Mouse (Mus musculus) skeletal muscle tissue, adult 2 months (tissue): ENCODE data around the gene Rfx7.
A peak's percentile ranks its signal among the peaks of the same experiment; 100 is the strongest.
"Not testable (repeated sequence)": the region's sequence is repeated elsewhere in the genome, so short reads cannot be mapped to it uniquely, and the experiment has no call there.

ENCODE experiments used
- DNase-seq: peaks from one replicate; pipeline ENCODE4 v3.0.0-alpha.2; 2012; ENCODE audit warnings: low read depth, low spot score

The Rfx7 gene

GRCm38 (mm10) chr9:72639843-72640621, 108.0 kb downstream of the Rfx7 start:
- peak; percentile 96 for DNase-seq

GRCm38 (mm10) chr9:72640642-72641041, 108.6 kb downstream of the Rfx7 start:
- DNase-seq, result no peak

- DNase-seq, result peak; percentile 82
Observed at GRCm38 (mm10) chr9:72641093-72641680, 109.1 kb downstream of the Rfx7 start.

GRCm38 (mm10) chr9:72642756-72643447, 110.9 kb downstream of the Rfx7 start:
- not testable (repeated sequence) for DNase-seq

GRCm38 (mm10) chr9:72643651-72644417, 111.8 kb downstream of the Rfx7 start:
- DNase-seq, result no peak

- no peak for DNase-seq
Observed at GRCm38 (mm10) chr9:72644418-72645110, 112.5 kb downstream of the Rfx7 start.

- DNase-seq, result no peak
Observed at GRCm38 (mm10) chr9:72649781-72650180, 117.7 kb downstream of the Rfx7 start.

- peak; percentile 83 for DNase-seq
Observed at GRCm38 (mm10) chr9:72652961-72653360, 120.9 kb downstream of the Rfx7 start.

GRCm38 (mm10) chr9:72653533-72653932, 121.5 kb downstream of the Rfx7 start:
- no peak for DNase-seq

- DNase-seq, result peak; percentile 69
Observed at GRCm38 (mm10) chr9:72654593-72655242, 122.7 kb downstream of the Rfx7 start.

GRCm38 (mm10) chr9:72655602-72656001, 123.6 kb downstream of the Rfx7 start:
- DNase-seq, result no peak

- no peak for DNase-seq
Observed at GRCm38 (mm10) chr9:72656491-72656890, 124.5 kb downstream of the Rfx7 start.

- no peak for DNase-seq
Observed at GRCm38 (mm10) chr9:72656940-72657339, 124.9 kb downstream of the Rfx7 start.

GRCm38 (mm10) chr9:72657694-72658093, 125.7 kb downstream of the Rfx7 start:
- no peak for DNase-seq

GRCm38 (mm10) chr9:72660139-72660538, 128.1 kb downstream of the Rfx7 start:
- DNase-seq, result no peak

GRCm38 (mm10) chr9:72660911-72661310, 128.9 kb downstream of the Rfx7 start:
- no peak for DNase-seq

- no peak for DNase-seq
Observed at GRCm38 (mm10) chr9:72661561-72661894, 129.5 kb downstream of the Rfx7 start.

- peak; percentile 94 for DNase-seq
Observed at GRCm38 (mm10) chr9:72661895-72662661, 130.0 kb downstream of the Rfx7 start, which contains the start of gene Nedd4. TSS of gene Nedd4 (plus strand) at chr9:72662346.

GRCm38 (mm10) chr9:72662691-72663533, 130.9 kb downstream of the Rfx7 start:
- peak; percentile 82 for DNase-seq
